Mouse (Mus musculus) WW6 (cell line): Measurements from ENCODE around the gene Dcdc2a.

Source experiments
- DNase-seq: peaks from one replicate; pipeline ENCODE4 v3.0.0-alpha.2; 2013; ENCODE audit warnings: low read depth, low spot score

Gene Dcdc2a

DNA sequence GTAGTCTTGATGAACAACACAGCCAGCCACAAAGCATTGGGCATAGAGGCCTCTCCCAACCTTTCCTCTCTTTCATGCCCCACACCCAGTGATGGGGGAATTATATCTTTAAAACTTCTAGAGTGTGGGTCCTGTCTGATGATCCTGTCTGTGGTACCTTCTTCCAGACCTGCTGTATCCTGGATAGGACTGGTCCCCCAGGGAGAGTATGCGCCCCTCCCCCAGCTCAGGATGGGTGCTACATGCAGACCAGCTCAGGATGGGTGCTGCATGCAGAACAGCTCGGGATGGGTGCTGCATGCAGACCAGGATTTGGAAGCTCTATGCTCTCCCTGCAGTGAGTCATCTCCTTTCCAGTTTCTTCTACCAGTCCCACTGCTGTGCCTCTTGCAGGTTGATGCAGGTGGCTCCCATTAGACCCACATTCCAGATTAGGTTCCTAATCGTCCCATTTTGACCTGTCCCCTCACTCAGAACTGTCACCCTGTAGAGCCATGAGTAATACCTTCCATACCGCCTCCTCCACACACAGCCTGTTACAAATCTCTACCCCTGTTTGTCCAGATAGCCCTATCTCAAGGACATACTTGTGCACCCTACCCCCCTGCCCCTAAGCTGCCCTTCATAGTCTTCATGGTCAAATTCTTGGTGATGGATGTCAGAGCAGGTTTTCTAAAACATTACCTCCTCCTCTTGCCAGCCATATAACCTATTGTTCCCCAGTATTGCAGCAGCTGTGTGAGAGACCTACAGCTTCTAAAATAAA, 122.6 kb downstream of the Dcdc2a start:
- DNase-seq, result no peak

- no peak for DNase-seq
These were observed 130.9 kb downstream of the Dcdc2a start for GRCm38 (mm10) chr13:25186436-25187325.

DNA sequence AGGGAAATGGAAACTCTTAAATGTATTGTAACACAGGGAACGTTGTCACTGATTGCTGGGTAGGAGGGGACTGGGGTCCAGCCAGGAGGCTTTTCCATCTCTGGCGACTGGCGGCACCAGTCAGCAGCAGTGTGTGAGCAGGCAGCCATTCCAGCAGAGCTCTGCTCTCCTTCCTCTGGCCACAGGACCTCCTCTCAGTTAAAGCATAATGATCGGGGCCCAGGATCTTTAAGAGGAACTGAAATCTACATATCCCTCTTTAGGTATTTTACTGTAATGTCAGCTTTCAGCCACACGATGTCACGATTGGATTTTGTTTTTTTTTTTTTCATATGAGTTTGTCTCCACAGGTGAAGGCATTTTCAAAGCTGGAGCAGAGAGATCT, 131.5 kb downstream of the Dcdc2a start:
- DNase-seq, result peak; percentile 1

GRCm38 (mm10) chr13:25189419-25190144, 133.8 kb downstream of the Dcdc2a start:
- no peak for DNase-seq

- no peak for DNase-seq
These were observed 134.4 kb downstream of the Dcdc2a start for GRCm38 (mm10) chr13:25190218-25190617.

DNA sequence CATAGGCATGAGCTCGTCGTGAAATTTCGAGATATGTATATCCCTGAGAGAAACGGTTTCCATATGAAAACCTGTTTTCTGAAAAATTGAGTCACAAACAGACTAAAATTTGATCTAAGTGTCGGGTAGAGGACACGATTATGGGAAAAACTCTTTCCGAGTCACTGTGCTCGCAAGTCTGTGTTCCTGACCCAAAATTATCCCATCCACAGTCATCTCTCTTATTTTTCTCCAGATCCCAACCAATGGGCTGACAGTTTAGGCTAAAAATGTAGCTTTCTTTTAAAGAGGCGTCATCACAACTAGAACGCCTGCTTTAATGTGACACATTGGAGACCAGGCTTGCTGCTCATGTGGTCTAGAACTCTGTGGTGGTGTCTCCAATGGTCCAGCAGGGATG, 139.9 kb downstream of the Dcdc2a start:
- DNase-seq, result no peak

- no peak for DNase-seq
These were observed 144.1 kb downstream of the Dcdc2a start for GRCm38 (mm10) chr13:25199916-25200315.

DNA sequence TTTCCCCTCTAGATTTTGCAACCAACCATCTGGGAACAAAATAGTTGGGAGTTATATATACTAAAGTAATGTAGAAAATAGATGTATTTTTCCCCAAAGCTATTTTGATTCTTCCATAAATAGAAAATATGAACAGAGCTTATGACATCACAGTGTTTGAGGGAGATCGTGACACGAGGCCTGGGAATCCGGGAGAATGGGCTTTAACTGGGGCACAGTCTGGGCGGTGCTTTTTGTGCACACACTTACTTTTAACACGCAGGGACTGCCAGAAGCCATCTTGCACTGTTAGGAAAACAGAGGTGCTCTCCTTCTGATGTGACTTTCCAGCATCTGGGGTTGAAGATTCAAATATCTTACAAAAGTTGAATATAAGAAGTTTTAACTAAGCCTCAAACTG, 151.1 kb downstream of the Dcdc2a start:
- DNase-seq, result no peak

- DNase-seq, result no peak
These were observed 162.6 kb downstream of the Dcdc2a start for GRCm38 (mm10) chr13:25218394-25218793.

- DNase-seq, result no peak
These were observed 164.5 kb downstream of the Dcdc2a start for GRCm38 (mm10) chr13:25220186-25220787.

DNA sequence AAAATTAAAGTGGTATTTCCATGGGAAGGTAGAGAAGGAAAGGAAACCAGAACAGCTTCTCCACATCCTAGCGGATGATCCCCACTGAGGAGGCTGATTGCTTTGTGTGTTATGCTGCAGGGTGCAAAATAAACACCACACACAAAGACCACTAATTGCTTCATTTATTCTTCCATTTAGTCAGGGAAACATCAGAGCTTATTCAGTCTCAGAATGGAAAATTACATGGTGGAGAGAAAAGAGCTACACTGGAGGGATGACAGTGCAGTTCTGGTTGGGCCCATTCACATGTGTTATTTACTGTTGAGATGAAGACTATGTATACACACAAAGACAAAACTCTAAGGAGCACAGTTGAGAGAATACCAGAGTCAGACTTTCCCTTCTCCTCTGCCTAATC, 196.1 kb downstream of the Dcdc2a start:
- DNase-seq, result no peak

GRCm38 (mm10) chr13:25254478-25255263, 198.9 kb downstream of the Dcdc2a start:
- no peak for DNase-seq

DNA sequence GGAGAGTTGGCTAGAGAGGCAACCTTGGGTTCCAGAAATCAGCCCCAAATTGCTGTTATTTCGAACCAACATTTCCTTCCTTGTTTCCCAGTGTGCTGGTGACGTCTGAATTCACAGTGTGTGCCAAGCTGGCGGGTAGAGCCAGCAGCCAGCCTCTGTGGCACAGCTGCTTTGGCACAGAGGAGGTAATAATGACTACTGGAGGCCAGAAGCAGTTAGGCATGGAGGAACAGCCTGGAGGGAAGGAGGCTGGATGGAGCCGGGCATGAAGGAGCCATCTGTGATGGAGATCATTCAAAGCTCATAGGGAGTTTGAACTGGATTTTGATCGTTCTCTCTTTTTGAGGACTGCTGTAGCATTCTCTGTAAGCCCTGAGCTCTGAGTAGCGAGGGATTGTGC, 201.8 kb downstream of the Dcdc2a start:
- no peak for DNase-seq
